Mouse (Mus musculus): Measurements from ENCODE around the gene Tmem259.

- TF ChIP-seq CTCF (IDR thresholded peaks at IDR 0.05; ENCODE audit: low read depth) (no peak), EP300 (IDR thresholded peaks at IDR 0.05; ENCODE audit: low read depth) (no peak)
Measured at GRCm38 (mm10) chr10:79955691-79956090, 28.4 kb downstream of the Tmem259 start.
